Mouse (Mus musculus) right cerebral cortex, adult 2 months (tissue): ENCODE measurements around the gene Acot3.
A peak's percentile ranks its signal among the peaks of the same experiment; 100 is the strongest.
"Not testable (repeated sequence)": the region's sequence is repeated elsewhere in the genome, so short reads cannot be mapped to it uniquely, and the experiment has no call there.

Source experiments
- DNase-seq, 2 experiments: peaks; one replicate each; pipeline ENCODE4 v3.0.0; 2021 to 2022; ENCODE audit warnings: low spot score in 2 of 2

Gene Acot3

GRCm38 (mm10) chr12:84042248-84042647, 9.7 kb upstream of the Acot3 start:
- no peak for DNase-seq

GRCm38 (mm10) chr12:84044045-84044444, 7.9 kb upstream of the Acot3 start:
- no peak for DNase-seq

GRCm38 (mm10) chr12:84046906-84047305, 5.0 kb upstream of the Acot3 start:
- DNase-seq, result no peak

- not testable (repeated sequence) for DNase-seq
Observed at GRCm38 (mm10) chr12:84050744-84051143, 1.2 kb upstream of the Acot3 start.

- DNase-seq, result no peak
Observed at GRCm38 (mm10) chr12:84052609-84053008, 665 bp downstream of the Acot3 start.

- no peak for DNase-seq
Observed at GRCm38 (mm10) chr12:84053173-84053572, 1.2 kb downstream of the Acot3 start.

GRCm38 (mm10) chr12:84053679-84054391, 1.9 kb downstream of the Acot3 start:
- DNase-seq, result peak in 1 of 2 experiments; percentile 29

GRCm38 (mm10) chr12:84060946-84061345, 9.0 kb downstream of the Acot3 start:
- no peak for DNase-seq

- no peak for DNase-seq
Observed at GRCm38 (mm10) chr12:84062336-84062735, 10.4 kb downstream of the Acot3 start.

- no peak for DNase-seq
Observed at GRCm38 (mm10) chr12:84063228-84063627, 11.3 kb downstream of the Acot3 start.

GRCm38 (mm10) chr12:84063833-84064232, 11.9 kb downstream of the Acot3 start:
- DNase-seq, result no peak

GRCm38 (mm10) chr12:84064621-84065020, 12.7 kb downstream of the Acot3 start:
- no peak for DNase-seq

- DNase-seq, result no peak
Observed at GRCm38 (mm10) chr12:84067752-84068151, 15.8 kb downstream of the Acot3 start.

GRCm38 (mm10) chr12:84068296-84068695, 16.4 kb downstream of the Acot3 start:
- no peak for DNase-seq

GRCm38 (mm10) chr12:84068986-84069385, 17.0 kb downstream of the Acot3 start, which contains the start of gene Acot5:
Gene Acot5, plus strand, starts transcription at chr12:84069325.
- DNase-seq, result no peak

GRCm38 (mm10) chr12:84069582-84069981, 17.6 kb downstream of the Acot3 start:
- DNase-seq, result peak in 1 of 2 experiments; percentile 49

GRCm38 (mm10) chr12:84071696-84072095, 19.8 kb downstream of the Acot3 start:
- peak; percentile 51 to 61 for DNase-seq

GRCm38 (mm10) chr12:84077371-84077990, 25.5 kb downstream of the Acot3 start:
- DNase-seq, result no peak

- DNase-seq, result no peak
Observed at GRCm38 (mm10) chr12:84083842-84084241, 31.9 kb downstream of the Acot3 start.

GRCm38 (mm10) chr12:84084581-84084980, 32.6 kb downstream of the Acot3 start:
- DNase-seq, result no peak

GRCm38 (mm10) chr12:84094666-84095065, 42.7 kb downstream of the Acot3 start:
- not testable (repeated sequence) for DNase-seq

GRCm38 (mm10) chr12:84099605-84100004, 47.7 kb downstream of the Acot3 start:
- DNase-seq, result no peak

- DNase-seq, result no peak
Observed at GRCm38 (mm10) chr12:84100071-84100470, 48.1 kb downstream of the Acot3 start.
